Mouse (Mus musculus) thymus, adult 2 months (tissue): Measurements from ENCODE around the gene Aqp3. TPM values are rescaled to one million over a fixed set of nuclear protein-coding genes. Genes with fewer than 3 reads are reported as not detected.
A peak's percentile ranks its signal among the peaks of the same experiment; 100 is the strongest.

Experiments
- DNase-seq: peaks from one replicate; pipeline ENCODE4 v3.0.0; 2021
- H3K27ac ChIP-seq: fragments of 200-500 bp; 2 replicates; pipeline ENCODE4 v1.5.1; 2012; ENCODE audit warnings: low read length, control low read depth; ENCODE audit not compliant: control insufficient read depth, insufficient read depth
- H3K27me3 ChIP-seq: fragments of 200-500 bp; 2 replicates; pipeline ENCODE4 v1.6.1; 2012; ENCODE audit warnings: mild to moderate bottlenecking, low read length, moderate library complexity, mixed read lengths; ENCODE audit not compliant: control insufficient read depth, insufficient read depth
- H3K36me3 ChIP-seq: fragments of 200-500 bp; 2 replicates; pipeline ENCODE4 v1.6.1; 2012; ENCODE audit warnings: mild to moderate bottlenecking, low read length, moderate library complexity; ENCODE audit not compliant: control insufficient read depth, insufficient read depth
- H3K4me1 ChIP-seq: fragments of 200-500 bp; replicated peaks from 2 replicates; pipeline ENCODE4 v1.6.1; 2012; ENCODE audit warnings: low read length; ENCODE audit not compliant: control insufficient read depth, insufficient read depth
- H3K4me3 ChIP-seq: fragments of 200-500 bp; 2 replicates; pipeline ENCODE4 v1.5.1; 2012; ENCODE audit warnings: mild to moderate bottlenecking, low read length, control low read depth, moderate library complexity; ENCODE audit not compliant: control insufficient read depth, insufficient read depth
- CTCF ChIP-seq: fragments of 200-500 bp; IDR thresholded peaks from 2 replicates; pipeline ENCODE4 v1.5.1; 2012; ENCODE audit warnings: mild to moderate bottlenecking, control low read depth, low read length, moderate library complexity, borderline replicate concordance; ENCODE audit not compliant: control insufficient read depth, poor library complexity, insufficient read depth; ENCODE audit errors: extremely low read depth
- POLR2A ChIP-seq: fragments of 200-500 bp; IDR thresholded peaks from 2 replicates; pipeline ENCODE4 v1.6.1; 2012; ENCODE audit warnings: mild to moderate bottlenecking, low read length, control low read depth, moderate library complexity; ENCODE audit not compliant: control insufficient read depth, poor library complexity, insufficient read depth; ENCODE audit errors: extremely low read depth
- WGBS: fragments of 180-500 bp; shearing (Covaris S2); methylation state at CpG from one replicate; pipeline ENCODE4 v1.1.7; 2018; 5-methylcytosine and 5-hydroxymethylcytosine counted together
- polyA plus RNA-seq: library from polyadenylated mRNA; depleted of rRNA; stranded (reverse); fragments of >200 nt; gene quantifications from 2 replicates; pipeline ENCODE4 v1.2.3, GENCODE M21; 2012

The Aqp3 gene
- polyA plus RNA-seq, 1 experiment, result 21.1 TPM

GRCm38 (mm10) chr4:41118706-41119292 lies 20.8 kb upstream of the Aqp3 start:
- no peak overlapping the region for H3K27ac ChIP-seq
- H3K4me3 ChIP-seq, result no peak overlapping the region
- no peaks in the 10 kb centered on the region for H3K4me1 ChIP-seq
- H3K27me3 ChIP-seq, result no peaks in the 10 kb centered on the region
- peak; percentile 67 for DNase-seq
- peaks cover 32% of the 10 kb centered on the region for H3K36me3 ChIP-seq
- 72% methylated on average over 11 of the region's 11 CpGs for WGBS
- TF ChIP-seq POLR2A (no peak), CTCF (peak; percentile 89)

- no peak overlapping the region for H3K27ac ChIP-seq
- 89% methylated on average over 3 of the region's 3 CpGs for WGBS
- DNase-seq, result no peak
- TF ChIP-seq POLR2A, result no peak
- no peak for TF ChIP-seq CTCF
- no peak overlapping the region for H3K4me3 ChIP-seq
- H3K27me3 ChIP-seq, result no peaks in the 10 kb centered on the region
- H3K36me3 ChIP-seq, result peaks cover 32% of the 10 kb centered on the region
- no peaks in the 10 kb centered on the region for H3K4me1 ChIP-seq
Observed at GRCm38 (mm10) chr4:41116817-41117216, 18.8 kb upstream of the Aqp3 start.

- WGBS, result 98% methylated on average over 15 of the region's 15 CpGs
- Histone ChIP-seq H3K4me1 (no peaks in the 10 kb centered on the region), H3K27ac (no peak overlapping the region), H3K27me3 (no peaks in the 10 kb centered on the region), H3K4me3 (no peak overlapping the region), H3K36me3 (peaks cover 32% of the 10 kb centered on the region)
- no peak for DNase-seq
- no peak for TF ChIP-seq POLR2A
- no peak for TF ChIP-seq CTCF
Observed at GRCm38 (mm10) chr4:41115793-41116192, 17.8 kb upstream of the Aqp3 start.

GRCm38 (mm10) chr4:41115074-41115473 lies 17.1 kb upstream of the Aqp3 start:
- no peaks in the 10 kb centered on the region for H3K27me3 ChIP-seq
- H3K27ac ChIP-seq, result no peak overlapping the region
- peaks cover 32% of the 10 kb centered on the region for H3K36me3 ChIP-seq
- no peak for DNase-seq
- 97% methylated on average over 6 of the region's 6 CpGs for WGBS
- H3K4me1 ChIP-seq, result no peaks in the 10 kb centered on the region
- H3K4me3 ChIP-seq, result no peak overlapping the region
- no peak for TF ChIP-seq POLR2A
- TF ChIP-seq CTCF, result no peak

GRCm38 (mm10) chr4:41114358-41115070 lies 16.5 kb upstream of the Aqp3 start:
- Histone ChIP-seq H3K27me3 (no peaks in the 10 kb centered on the region), H3K36me3 (peaks cover 31% of the 10 kb centered on the region), H3K4me3 (no peak overlapping the region), H3K27ac (no peak overlapping the region), H3K4me1 (no peaks in the 10 kb centered on the region)
- TF ChIP-seq POLR2A, result no peak
- TF ChIP-seq CTCF, result no peak
- no peak for DNase-seq
- 96% methylated on average over 9 of the region's 9 CpGs for WGBS

GRCm38 (mm10) chr4:41108717-41109425 lies 10.9 kb upstream of the Aqp3 start:
- no peak for DNase-seq
- Histone ChIP-seq H3K4me1 (no peaks in the 10 kb centered on the region), H3K27ac (no peak overlapping the region), H3K4me3 (no peak overlapping the region), H3K36me3 (no peaks in the 10 kb centered on the region), H3K27me3 (no peaks in the 10 kb centered on the region)
- WGBS, result 78% methylated on average over 10 of the region's 10 CpGs
- no peak for TF ChIP-seq CTCF
- no peak for TF ChIP-seq POLR2A
